Mouse (Mus musculus) skeletal muscle tissue, adult 2 months (tissue): ENCODE data around the gene Pik3c2b.
"Not testable (repeated sequence)": the region's sequence is repeated elsewhere in the genome, so short reads cannot be mapped to it uniquely, and the experiment has no call there.

Source experiments
- DNase-seq: peaks from one replicate; pipeline ENCODE4 v3.0.0-alpha.2; 2012; ENCODE audit warnings: low read depth, low spot score

The Pik3c2b gene

DNA sequence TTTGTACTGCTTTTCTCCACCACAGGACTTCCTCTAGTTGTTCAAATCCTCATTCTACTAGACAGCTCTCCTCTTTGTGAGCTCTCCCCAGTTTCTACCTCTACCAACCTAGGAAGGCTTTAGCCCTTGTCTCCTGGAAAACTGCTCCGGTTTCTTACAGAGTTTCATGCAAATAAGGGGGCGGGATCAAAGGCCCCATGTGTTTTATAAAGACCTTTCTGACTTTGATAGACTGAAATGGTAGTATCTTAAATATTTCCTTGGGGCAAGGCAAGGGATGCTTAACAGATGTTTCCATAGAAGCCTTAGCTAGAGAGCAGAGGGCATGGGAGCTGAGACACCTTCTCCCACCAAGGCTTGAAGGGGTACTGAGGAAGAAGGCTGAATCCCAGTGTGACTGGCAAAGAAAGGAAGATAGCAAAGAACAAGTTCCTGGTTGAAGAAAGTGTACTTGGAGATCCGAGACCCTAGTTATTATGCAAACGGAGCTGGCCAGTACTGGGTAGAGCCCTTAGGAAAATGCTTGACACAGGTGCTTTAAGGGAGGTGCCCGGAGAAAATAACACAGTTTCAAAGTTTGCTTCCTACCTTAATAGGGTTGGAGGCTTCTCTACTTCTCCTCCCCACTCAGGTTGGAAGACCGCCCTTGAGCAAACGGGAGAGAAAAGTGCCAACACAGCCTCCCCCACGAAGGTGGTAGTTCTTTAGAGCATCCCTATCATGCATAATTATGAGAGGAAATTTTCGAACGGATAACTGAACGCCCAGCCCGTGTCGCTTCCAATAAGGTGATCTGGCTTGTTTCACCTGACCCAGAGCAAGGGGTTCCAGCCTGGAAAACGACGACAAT, at the start of gene Pik3c2b:
TSS of gene Pik3c2b (plus strand) at position 657 of the 850 bp plus-strand sequence.
- DNase-seq: no peak

DNA sequence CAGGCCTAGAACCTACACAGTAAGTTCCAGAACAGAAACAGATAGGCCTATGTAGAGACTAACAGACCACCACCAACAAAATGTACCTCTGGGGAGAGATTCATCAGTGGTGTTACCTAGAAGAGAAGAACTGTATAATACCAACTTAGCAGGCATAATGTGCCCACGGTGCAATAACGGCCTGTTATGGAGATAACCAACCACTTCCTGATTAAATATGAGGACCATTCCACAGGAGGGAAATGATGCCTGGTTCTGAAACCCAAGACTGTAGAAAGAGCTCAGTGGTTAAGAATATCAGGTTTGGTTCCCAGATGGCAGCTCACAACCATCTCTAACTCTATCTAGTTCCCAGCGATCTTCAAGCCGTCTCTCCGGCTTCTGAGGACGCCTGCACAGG, 45.1 kb upstream of the Pik3c2b start:
- no peak for DNase-seq

DNA sequence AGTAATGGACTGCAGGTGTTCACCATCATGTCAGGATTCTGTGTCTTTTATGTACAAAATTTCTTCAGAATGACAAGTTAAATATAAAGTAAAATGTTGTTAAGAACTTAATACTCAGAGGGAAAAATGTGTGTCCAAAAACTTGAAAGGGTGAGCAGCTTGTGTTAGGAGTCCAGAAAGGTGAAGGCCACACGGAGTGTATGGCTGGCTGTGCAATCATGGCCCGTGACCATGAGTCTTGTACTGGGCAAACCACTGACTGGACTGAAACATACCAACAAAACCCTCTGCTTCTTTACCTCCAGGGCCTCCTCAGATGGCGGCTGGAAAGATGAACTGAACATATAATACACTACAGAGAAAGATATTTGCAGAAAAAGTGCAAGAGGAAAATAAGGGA, 38.9 kb upstream of the Pik3c2b start:
- DNase-seq: no peak

DNA sequence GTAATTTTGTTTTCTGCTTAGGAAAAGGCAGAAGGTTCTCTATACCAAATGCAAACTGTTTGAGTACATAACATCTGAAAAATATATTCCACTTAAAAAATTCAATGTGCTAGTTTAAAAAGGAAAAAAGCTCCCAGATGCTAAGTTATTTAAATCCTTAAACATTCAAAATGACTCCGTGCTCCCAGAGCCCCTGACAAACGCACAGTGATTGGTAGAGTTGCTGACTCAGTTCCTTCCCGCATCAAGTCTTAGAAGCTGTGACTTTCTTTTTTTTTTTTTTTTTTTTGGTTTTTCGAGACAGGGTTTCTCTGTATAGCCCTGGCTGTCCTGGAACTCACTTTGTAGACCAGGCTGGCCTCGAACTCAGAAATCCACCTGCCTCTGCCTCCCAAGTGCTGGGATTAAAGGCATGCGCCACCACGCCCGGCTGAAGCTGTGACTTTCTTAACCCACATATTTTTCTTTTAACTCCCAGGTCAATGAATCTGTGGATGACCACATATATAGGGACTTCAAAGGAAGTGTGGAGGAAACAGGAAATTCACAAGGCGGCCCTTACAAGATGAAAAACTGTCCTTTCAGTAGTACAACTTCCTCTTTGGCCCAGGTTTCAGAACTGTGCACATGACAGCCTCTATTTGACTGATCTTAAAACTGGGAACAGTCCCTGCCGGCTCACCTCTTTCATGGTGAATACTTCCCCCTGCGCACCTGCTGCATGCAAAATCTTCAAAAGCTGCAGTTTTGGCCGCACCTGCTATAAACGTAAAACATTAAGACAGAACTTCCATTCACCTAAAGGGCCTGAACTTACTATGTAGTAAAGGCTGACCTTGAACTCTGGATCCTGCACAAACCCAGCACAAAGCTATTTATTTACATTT, 33.3 kb upstream of the Pik3c2b start:
- DNase-seq: no peak

DNA sequence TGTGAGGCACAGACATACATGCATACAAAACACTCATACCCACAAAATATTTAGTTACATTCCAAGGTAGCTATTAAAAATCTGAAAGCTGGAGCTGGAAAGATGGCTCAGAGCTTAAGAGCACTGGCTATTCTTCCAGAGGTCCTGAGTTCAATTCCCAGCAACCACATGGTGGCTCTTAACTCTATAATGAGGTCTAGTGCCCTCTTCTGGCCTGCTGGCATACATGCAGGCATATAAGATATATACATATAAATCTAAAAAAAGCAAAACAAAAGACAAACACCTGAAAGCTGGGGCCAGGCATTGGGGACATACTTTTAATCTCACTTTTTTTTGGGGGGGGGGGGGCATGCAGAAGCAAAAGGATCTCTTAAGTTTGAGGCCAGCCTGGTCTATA, 32.1 kb upstream of the Pik3c2b start:
- DNase-seq: no peak

DNA sequence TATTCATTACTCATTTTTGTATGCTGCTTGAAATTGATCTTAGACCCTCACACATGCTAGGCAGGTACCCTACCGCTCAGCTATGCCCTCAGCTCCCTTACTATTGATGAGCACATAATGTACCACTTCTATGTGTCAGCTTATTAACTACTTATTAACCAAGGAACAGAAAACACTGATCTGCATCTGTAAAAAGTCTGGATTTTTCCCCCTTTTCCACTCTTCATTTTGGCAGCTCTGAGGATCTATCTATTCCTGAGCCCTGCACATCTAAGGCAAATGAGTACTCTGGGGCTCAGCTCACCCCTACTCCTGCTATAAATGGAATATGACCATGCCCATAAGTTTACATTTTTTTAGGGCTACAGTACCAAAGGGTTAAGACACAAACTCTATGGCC, 31.3 kb upstream of the Pik3c2b start:
- no peak for DNase-seq

DNA sequence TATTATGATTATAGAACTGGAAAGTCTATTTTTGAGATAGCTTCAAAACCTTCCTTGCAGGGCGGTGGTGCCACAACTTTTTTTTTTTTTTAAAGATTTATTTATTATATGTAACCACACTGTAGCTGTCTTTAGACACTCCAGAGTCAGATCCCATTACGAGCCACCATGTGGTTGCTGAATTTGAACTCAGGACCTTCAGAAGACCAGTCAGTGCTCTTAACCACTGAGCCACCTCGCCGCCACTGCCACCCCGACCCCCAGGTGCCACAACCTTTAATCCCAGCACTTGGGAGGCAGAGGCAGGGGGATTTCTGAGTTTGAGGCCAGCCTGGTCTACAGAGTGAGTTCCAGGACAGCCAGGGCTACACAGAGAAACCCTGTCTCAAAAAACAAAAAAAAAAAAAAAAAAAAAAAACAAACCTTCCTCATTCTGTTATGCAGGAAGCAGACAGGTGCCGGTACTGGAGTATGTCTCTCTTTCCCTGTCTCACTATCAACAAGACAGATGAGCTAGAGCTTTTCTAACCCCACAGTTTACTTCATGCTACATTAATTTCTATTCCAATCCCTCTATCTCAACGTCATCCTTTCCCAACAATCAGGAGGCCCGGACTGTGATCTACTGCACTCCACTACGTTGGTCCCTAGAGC, 28.6 kb upstream of the Pik3c2b start:
- no peak for DNase-seq

DNA sequence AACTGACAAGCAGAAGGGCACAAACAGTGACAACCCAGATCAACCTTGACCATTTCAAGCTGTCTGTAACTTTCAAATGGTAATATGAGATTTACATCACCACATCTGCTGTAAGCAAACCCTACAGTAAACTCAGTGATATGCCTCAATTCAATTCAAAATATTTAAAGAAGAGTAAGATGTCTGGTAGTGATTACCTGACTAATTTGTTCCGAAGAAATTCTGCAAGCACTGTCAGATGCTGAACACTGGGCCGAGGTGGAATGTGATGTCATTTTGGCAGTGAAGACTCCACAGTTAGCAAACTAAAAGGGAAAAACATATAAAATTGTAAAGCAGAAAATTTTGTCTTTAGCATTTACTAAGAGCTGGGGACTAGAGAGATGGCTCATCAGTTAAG, 26.9 kb upstream of the Pik3c2b start:
- DNase-seq: no peak

DNA sequence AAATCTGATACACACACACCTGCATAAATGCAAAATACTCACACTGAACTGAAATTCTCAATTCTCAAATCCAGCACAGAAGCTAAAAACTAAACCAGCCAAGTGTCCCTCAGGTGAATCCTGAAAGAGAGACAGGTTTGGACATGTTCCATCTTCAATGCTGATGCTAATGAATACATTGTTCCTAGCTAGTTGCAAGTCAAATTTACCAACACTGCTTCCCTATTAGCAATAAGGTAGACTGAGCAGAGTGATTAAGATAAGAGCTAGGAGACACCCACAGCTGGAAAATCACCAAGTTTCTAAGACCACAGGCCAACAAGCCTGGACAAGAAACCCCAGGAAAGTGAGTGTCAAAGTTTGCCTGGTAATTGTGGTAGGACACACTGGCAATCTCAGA, 26.2 kb upstream of the Pik3c2b start:
- no peak for DNase-seq

DNA sequence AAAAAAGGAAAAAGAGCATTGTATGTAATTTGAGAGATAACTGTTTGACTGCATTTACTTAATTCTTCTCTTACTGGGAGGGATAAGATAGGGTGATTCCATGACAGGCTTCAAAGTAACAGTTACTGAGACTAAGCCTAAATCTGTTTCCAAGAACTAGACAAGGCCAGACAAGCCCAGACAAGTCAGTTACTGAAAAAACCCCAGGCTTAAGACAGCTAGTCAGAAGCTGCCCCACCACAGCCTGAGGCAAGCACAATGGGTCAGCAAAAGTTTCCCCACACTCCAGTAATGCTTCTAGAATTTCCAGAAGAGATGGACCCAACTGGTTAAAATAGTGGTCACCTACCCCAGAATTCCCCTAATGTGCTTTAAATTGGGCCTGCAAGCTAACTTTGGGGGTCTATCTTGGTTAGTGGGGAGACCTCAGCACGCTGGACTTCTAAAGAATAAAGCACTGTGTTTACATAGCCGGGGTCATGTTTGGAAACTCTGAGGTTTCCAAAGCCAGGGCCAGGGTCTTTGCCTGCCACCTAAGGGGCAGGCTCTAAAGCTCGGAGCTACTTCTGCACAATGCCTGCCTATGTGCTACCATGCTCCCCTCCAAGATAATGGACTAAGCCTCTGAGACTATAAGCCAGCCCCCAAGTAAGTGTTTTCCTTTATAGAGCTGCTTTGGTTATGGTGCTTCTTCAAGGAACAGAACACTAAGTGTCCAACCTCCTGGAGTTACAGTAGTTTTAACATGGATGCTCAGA, 25.2 kb upstream of the Pik3c2b start:
- no peak for DNase-seq

DNA sequence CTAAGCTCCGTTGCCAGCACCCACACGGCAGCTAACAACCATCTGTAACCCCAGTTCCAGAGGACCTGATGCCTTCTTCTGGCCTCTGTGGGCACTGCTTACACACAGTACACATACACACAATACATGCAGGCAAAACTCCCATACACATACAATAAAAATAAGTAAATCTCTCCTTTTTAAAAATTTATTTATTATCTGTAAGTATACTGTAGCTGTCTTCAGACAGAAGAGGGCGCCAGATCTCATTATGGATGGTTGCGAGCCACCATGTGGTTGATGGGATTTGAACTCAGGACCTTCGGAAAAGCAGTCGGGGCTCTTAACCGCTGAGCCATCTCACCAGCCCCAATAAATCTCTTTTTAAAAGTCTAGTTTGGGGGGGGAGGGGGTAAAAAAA, 24.1 kb upstream of the Pik3c2b start:
- no peak for DNase-seq

DNA sequence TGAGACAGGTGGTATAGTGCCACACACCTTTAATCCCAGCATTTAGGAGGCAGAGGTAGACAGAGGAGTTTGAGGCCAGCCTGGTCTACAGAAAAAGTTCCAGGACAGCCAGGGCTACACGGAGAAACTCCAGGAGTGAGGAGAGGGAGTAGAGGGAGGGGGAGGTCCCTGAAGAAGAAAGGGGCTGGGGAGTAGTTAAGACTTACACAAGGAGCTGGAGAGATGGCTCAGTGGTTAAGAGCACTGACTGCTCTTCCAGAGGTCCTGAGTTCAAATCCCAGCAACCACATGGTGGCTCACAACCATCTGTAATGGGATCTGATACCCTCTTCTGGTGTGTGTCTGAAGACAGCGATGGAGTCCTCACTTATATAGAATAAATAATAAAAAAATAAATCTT, 23.5 kb upstream of the Pik3c2b start:
- not testable (repeated sequence) for DNase-seq

DNA sequence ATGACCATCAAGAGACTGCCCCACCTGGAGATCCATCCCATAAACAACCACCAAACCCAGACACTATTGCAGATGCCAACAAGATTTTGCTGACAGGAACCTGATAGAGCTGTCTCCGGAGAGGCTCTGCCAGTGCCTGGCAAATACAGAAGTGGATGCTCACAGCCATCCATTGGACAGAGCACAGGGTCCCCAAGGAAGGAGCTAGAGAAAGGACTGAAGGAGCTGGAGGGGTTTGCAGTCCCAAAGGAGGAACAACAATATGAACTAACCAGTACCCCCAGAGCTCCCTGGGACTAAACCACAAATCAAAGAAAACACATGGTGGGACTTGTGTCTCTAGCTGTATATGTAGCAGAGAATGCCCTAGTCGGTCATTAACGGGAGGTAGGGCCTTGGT, 21.7 kb upstream of the Pik3c2b start:
- not testable (repeated sequence) for DNase-seq

DNA sequence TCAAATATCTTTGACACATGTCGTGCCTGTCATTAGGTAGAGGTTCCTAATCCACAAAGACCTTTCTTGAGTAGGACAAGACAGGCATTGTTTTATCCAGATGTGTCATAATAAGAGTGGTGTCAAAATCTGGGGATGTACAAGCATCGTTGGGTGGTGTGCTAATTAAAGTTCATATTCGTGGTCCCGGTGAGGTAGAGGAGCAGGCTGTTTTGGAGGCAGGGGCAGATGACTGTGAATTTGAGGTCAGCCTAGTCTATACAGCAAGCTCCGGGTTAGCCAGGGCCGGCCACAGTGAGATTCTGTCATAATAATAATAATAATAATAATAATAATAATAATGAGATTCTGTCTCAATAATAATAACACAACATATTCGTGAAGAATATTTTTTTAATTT, 21.0 kb upstream of the Pik3c2b start:
- no peak for DNase-seq

DNA sequence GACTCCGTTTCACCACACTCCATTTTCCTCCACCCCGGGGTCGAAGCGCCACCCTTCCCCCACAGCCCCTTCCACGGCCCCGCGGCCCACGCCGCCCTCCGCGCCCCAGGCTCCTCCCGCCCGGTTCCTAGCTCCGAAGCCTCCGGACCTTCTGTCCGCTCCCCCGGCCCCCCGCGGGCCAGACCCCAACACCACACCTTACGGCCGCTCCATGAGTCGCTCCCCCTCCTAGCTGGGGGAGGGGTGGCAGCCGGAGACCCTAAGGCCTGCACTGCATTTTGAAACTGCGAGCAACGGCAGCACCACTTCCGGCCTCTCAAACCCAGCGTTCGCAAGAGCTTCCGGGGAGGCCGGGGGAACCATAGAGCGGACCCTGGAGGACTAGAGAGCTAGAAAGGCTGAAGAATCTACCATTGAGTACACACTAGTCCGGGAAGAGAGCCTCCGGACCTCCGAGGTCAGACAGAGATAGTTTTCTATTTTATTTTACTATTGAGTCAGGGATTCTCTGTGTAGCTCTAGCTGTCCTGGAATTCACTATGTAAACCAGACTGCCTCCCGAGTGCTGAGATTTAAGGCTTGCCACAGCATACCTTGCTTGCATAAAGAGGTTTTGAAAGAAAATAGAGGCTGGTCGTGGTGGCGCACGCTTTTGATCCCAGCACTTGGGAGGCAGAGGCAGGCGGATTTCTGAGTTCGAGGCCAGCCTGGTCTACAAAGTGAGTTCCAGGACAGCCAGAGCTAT, 20.2 kb upstream of the Pik3c2b start:
- peak; percentile 90 for DNase-seq

DNA sequence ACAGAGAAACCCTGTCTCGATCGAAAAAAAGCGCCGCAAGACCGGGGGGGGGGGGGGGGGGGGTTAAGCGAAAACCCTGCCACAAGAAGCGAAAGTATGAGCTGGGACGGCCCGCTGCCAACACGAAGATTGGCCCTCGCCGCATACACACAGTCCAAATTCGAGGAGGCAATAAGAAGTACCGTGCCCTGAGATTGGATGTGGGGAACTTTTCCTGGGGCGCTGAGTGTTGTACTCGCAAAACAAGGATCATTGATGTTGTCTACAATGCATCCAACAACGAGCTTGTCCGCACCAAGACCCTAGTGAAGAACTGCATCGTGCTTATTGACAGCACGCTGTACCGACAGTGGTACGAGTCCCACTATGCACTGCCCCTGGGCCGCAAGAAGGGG, 19.7 kb upstream of the Pik3c2b start:
- not testable (repeated sequence) for DNase-seq

DNA sequence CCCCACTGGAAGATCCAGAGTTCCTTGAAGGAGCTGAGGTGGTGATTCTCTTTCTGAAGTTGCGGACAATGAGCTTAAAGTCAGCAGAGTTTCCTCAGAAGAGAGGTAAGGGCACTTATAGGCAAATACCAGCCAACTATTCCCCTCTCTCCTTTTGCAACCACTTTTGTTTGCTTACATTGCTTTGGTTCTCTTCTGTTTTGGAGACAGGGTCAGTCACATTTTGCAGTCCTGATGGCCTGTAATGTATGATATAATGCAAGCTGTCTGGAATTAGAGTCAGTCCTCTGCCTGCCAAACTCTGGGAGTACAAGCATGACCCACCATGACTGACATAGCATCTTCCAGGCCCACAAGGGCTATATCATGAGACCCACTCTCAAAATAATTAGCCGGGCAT, 18.3 kb upstream of the Pik3c2b start:
- DNase-seq: no peak

DNA sequence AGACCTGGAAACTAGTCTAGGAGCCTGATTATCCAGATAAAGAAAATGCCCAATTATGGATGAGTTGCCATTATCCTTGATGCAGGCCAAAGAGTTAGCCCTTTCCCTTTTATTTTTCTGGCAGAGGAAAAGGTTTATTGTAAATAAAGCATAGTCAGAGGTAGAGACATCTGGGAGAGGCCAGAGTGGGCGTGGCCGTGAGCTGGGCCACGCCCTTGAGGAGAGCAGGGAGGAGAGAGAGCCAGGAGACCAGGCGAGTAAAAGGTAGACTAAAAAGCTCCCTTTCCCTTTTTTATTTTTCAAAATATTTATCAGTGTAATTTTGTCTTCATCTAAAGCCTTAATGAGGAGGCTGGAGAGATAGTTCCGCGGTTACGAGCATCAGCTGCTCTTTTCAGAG, 17.5 kb upstream of the Pik3c2b start:
- DNase-seq: no peak

DNA sequence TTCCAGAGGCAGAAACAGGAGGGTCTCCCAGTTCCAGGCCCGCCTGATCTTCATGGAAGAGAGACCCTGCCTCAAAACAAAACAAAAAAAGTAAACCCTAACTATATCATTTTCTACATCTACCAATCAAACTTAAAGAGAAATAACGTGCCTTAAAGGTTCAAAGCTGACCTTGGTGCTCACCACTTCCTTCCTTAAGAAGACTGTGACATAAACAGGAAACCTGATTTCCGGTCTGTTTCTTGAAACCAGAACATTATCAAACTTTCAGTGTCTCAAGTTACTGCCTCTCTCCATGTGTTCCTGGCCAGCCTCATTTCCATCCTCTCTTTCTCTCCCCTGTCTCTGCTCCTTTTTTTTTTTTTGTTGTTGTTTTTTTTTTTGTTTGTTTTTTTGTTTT, 15.7 kb upstream of the Pik3c2b start:
- DNase-seq: no peak

DNA sequence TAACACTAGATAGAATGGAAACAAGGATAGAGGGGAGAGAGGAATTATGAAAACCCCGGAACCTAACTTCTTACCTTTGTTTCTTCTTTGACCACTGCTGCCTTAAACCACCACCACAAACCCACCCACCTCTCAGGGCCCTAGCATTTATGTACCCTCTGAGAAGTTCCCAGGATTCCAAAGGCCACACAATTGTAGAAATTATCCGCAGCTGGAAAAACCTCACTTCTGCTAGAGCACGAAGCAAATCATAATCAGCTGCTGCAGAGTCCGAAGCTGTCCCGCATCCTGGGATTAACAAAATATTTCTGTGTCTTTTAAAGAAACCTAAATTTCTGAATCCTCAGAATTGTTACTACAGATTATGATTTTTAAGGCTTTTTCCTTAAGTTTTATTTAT, 15.0 kb upstream of the Pik3c2b start, which contains the start of gene Mdm4:
TSS of gene Mdm4 (minus strand) at position 101 of the 400 bp plus-strand sequence.
- DNase-seq: no peak

DNA sequence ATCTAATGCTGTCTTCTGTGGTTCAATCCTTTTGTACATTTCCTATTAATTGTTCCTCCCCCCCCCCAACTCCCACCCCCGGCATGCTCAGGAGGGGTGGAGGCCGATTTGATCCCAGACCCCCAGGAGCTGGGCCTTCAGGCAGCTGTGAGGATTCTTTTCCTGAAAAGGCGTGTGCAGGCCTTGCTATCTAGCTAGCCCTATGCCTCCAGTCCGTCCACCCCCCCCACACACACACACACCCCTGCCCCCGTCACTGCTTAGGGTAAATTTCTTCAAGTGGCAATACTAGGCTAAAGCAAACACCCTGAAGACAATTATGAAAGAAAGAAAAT, 12.5 kb upstream of the Pik3c2b start:
- DNase-seq: no peak
